Mouse (Mus musculus) cortical plate, adult 2 months (tissue): ENCODE data around the gene Pld2.

ENCODE experiments used
- CTCF ChIP-seq: fragments of 200-500 bp; IDR thresholded peaks from 2 replicates; pipeline ENCODE4 v1.5.1; 2011; ENCODE audit warnings: mild to moderate bottlenecking, control low read depth, low read length; ENCODE audit not compliant: insufficient read depth; ENCODE audit errors: extremely low read depth
- POLR2A ChIP-seq: fragments of 200-500 bp; IDR thresholded peaks from 2 replicates; pipeline ENCODE4 v1.6.1; 2011; ENCODE audit warnings: mild to moderate bottlenecking, low read length, control low read depth; ENCODE audit not compliant: insufficient read depth; ENCODE audit errors: extremely low read depth

DNA sequence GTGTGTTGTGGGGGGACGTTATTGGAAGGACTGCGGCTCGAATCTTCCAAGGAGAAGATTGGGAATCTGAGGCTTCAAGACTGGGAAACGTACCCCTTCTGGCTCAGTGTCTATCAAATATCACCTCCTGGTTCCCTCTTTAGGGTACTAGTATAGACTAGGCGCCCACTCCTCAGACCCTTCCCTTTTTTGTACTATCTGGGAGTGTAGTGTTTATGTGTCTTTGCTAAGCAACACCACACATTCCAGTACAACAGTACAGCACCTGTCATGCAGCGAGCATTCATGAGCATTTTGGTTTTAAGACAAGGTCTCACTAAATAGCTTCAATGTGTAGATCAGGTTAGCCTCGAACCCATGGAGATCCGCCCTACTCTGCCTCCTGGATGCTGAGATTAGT lies 11.7 kb downstream of the Pld2 start:
- TF ChIP-seq CTCF = no peak
- TF ChIP-seq POLR2A = no peak
